Mouse (Mus musculus): Measurements from ENCODE around the gene Ogdh.

Gene Ogdh

GRCm38 (mm10) chr11:6405591-6406081 lies 114.2 kb downstream of the Ogdh start:
- DNase-seq (ENCODE audit: low read depth, low spot score) = no peak
